Mouse (Mus musculus) limb, embryonic 14.5 days (tissue): Measurements from ENCODE around the gene Lrrc42. TPM values are rescaled to one million over a fixed set of nuclear protein-coding genes. Genes with fewer than 3 reads are reported as not detected.

ENCODE experiments used
- ATAC-seq: fragments of 200-750 bp; cut with Nextera tagmentation; 2 replicates; pipeline ENCODE4 v1.8.0; 2017; ENCODE audit warnings: low read depth, moderate number of reproducible peaks, moderate TSS enrichment; ENCODE audit not compliant: low FRiP score
- DNase-seq: peaks from one replicate; pipeline ENCODE4 v3.0.0-alpha.2; 2015; ENCODE audit warnings: low spot score
- H3K27ac ChIP-seq: fragments of 300-500 bp; sonication (generic); replicated peaks from 2 replicates; pipeline ENCODE4 v1.5.1; 2014; ENCODE audit warnings: low read depth, mild to moderate bottlenecking, low read length, moderate library complexity, mixed read lengths
- H3K27me3 ChIP-seq: fragments of 300-500 bp; sonication (generic); 2 replicates; pipeline ENCODE4 v1.6.1; 2014; ENCODE audit warnings: low read length, mixed read lengths; ENCODE audit not compliant: control insufficient read depth, insufficient read depth
- H3K36me3 ChIP-seq: fragments of 300-500 bp; sonication (generic); 2 replicates; pipeline ENCODE4 v1.6.1; 2014; ENCODE audit warnings: mild to moderate bottlenecking, low read length, moderate library complexity, mixed read lengths; ENCODE audit not compliant: control insufficient read depth, insufficient read depth
- H3K4me1 ChIP-seq: fragments of 300-500 bp; sonication (generic); 2 replicates; pipeline ENCODE4 v1.6.1; 2014; ENCODE audit warnings: antibody characterized with exemption, low read length, mixed read lengths; ENCODE audit not compliant: control insufficient read depth, insufficient read depth
- H3K4me2 ChIP-seq: fragments of 300-500 bp; sonication (generic); replicated peaks from 2 replicates; pipeline ENCODE4 v1.6.1; 2014; ENCODE audit warnings: low read depth, mild to moderate bottlenecking, low read length, moderate library complexity; ENCODE audit not compliant: severe bottlenecking
- H3K4me3 ChIP-seq: fragments of 300-500 bp; sonication (generic); replicated peaks from 2 replicates; pipeline ENCODE4 v1.5.1; 2014; ENCODE audit warnings: low read length
- H3K9ac ChIP-seq: fragments of 300-500 bp; sonication (generic); 2 replicates; pipeline ENCODE4 v1.6.1; 2014; ENCODE audit warnings: mild to moderate bottlenecking, low read depth, low read length, moderate library complexity; ENCODE audit not compliant: severe bottlenecking
- H3K9me3 ChIP-seq: fragments of 300-500 bp; sonication (generic); 2 replicates; pipeline ENCODE4 v1.6.1; 2016; ENCODE audit warnings: low read length; ENCODE audit not compliant: control insufficient read depth
- POLR2A ChIP-seq: fragments of 200-500 bp; IDR thresholded peaks from 2 replicates; pipeline ENCODE4 v1.8.0; 2012; ENCODE audit warnings: inconsistent platforms, mild to moderate bottlenecking, moderate library complexity, borderline replicate concordance; ENCODE audit not compliant: insufficient read depth, insufficient read length; ENCODE audit errors: extremely low read depth
- WGBS: fragments of 180-500 bp; shearing (Covaris S2); extraction: QIAGEN DNeasy Blood & Tissue Kit; methylation state at CpG from one replicate; pipeline ENCODE4 v1.1.7; 2014; 5-methylcytosine and 5-hydroxymethylcytosine counted together
- polyA plus RNA-seq, 2 experiments: library from polyadenylated mRNA; depleted of rRNA in 1 of 2; stranded (reverse) in 1 of 2; unstranded in 1 of 2; fragments of >200 nt; fragmentation: Nextera tagmentation in 1 of 2; extraction: Ambion mirVana in 1 of 2; gene quantifications; 2 replicates each; pipeline versions ENCODE4 v1.2.1 to v1.2.3; 2012 to 2014

Lrrc42 gene
- polyA plus RNA-seq, 2 experiments = 52.2 to 82.4 TPM

GRCm38 (mm10) chr4:107210483-107211097 is 42.7 kb downstream of the Lrrc42 start:
- DNase-seq (no peak), ATAC-seq (no peak)
- H3K4me3 ChIP-seq = no peak overlapping the region
- H3K27ac ChIP-seq = no peak overlapping the region
- no peaks in the 10 kb centered on the region for H3K27me3 ChIP-seq
- no peak overlapping the region for H3K9ac ChIP-seq
- H3K9me3 ChIP-seq = no peaks in the 10 kb centered on the region
- 68% methylated on average over 5 of the region's 5 CpGs for WGBS
- H3K4me2 ChIP-seq = no peak overlapping the region
- H3K36me3 ChIP-seq = peaks cover 12% of the 10 kb centered on the region
- no peaks in the 10 kb centered on the region; the same call in 1 of the 2 replicates for H3K4me1 ChIP-seq
- TF ChIP-seq POLR2A = no peak

GRCm38 (mm10) chr4:107208880-107209279 is 44.5 kb downstream of the Lrrc42 start, which contains the start of gene Ldlrad1:
Gene Ldlrad1 (plus strand): TSS chr4:107209180.
- H3K9ac ChIP-seq = no peak within 1 kb of the TSS
- WGBS = 90% methylated on average over 3 of the region's 3 CpGs
- no peaks in the 10 kb centered on the region; the same call in 1 of the 2 replicates for H3K4me1 ChIP-seq
- H3K9me3 ChIP-seq = no peaks in the 10 kb centered on the region
- H3K36me3 ChIP-seq = peaks cover 23% of the 10 kb centered on the region
- no peak within 1 kb of the TSS for H3K4me3 ChIP-seq
- no peak for TF ChIP-seq POLR2A
- no peak within 1 kb of the TSS for H3K27ac ChIP-seq
- no peaks in the 10 kb centered on the region for H3K27me3 ChIP-seq
- H3K4me2 ChIP-seq = no peak within 1 kb of the TSS
- DNase-seq = no peak
- no peak for ATAC-seq

- TF ChIP-seq POLR2A = no peak
- no peak overlapping the region for H3K9ac ChIP-seq
- H3K4me1 ChIP-seq = no peaks in the 10 kb centered on the region
- no peak overlapping the region for H3K4me3 ChIP-seq
- DNase-seq = no peak
- no peaks in the 10 kb centered on the region for H3K9me3 ChIP-seq
- no peak overlapping the region for H3K4me2 ChIP-seq
- peaks cover 40% of the 10 kb centered on the region for H3K36me3 ChIP-seq
- WGBS = 84% methylated on average over 2 of the region's 2 CpGs
- no peak overlapping the region for H3K27ac ChIP-seq
- no peak for ATAC-seq
- no peaks in the 10 kb centered on the region for H3K27me3 ChIP-seq
Measured at GRCm38 (mm10) chr4:107207016-107207415, 46.3 kb downstream of the Lrrc42 start.

GRCm38 (mm10) chr4:107203001-107203400 is 50.3 kb downstream of the Lrrc42 start:
- Histone ChIP-seq H3K4me1 (no peaks in the 10 kb centered on the region), H3K4me2 (no peak overlapping the region), H3K4me3 (no peak overlapping the region), H3K27ac (no peak overlapping the region), H3K9me3 (no peaks in the 10 kb centered on the region), H3K36me3 (peaks cover 77% of the 10 kb centered on the region), H3K9ac (no peak overlapping the region), H3K27me3 (no peaks in the 10 kb centered on the region)
- no peak for TF ChIP-seq POLR2A
- ATAC-seq (no peak), DNase-seq (no peak)
- 89% methylated on average over 7 of the region's 7 CpGs for WGBS

GRCm38 (mm10) chr4:107201779-107202178 is 51.6 kb downstream of the Lrrc42 start:
- no peak overlapping the region for H3K9ac ChIP-seq
- ATAC-seq (no peak), DNase-seq (no peak)
- peaks cover 79% of the 10 kb centered on the region for H3K36me3 ChIP-seq
- no peak overlapping the region for H3K4me2 ChIP-seq
- H3K27ac ChIP-seq = no peak overlapping the region
- WGBS = 93% methylated on average over 3 of the region's 3 CpGs
- H3K4me1 ChIP-seq = no peaks in the 10 kb centered on the region
- no peak for TF ChIP-seq POLR2A
- no peak overlapping the region for H3K4me3 ChIP-seq
- no peaks in the 10 kb centered on the region for H3K9me3 ChIP-seq
- H3K27me3 ChIP-seq = no peaks in the 10 kb centered on the region

GRCm38 (mm10) chr4:107198072-107198471 is 55.3 kb downstream of the Lrrc42 start:
- WGBS = 87% methylated on average over 5 of the region's 5 CpGs
- Histone ChIP-seq H3K36me3 (peaks cover 92% of the 10 kb centered on the region), H3K4me1 (no peaks in the 10 kb centered on the region), H3K4me2 (no peak overlapping the region), H3K27me3 (no peaks in the 10 kb centered on the region), H3K4me3 (no peak overlapping the region), H3K9ac (no peak overlapping the region), H3K9me3 (no peaks in the 10 kb centered on the region), H3K27ac (no peak overlapping the region)
- ATAC-seq (no peak), DNase-seq (no peak)
- TF ChIP-seq POLR2A = no peak
